Mouse (Mus musculus) liver, embryonic 14.5 days (tissue): ENCODE measurements at regions not wholly inside any gene's neighbourhood (a gene's known extent, or its start where the extent isn't known, plus 50 kb on each side); places are given as distances from the start of the nearest gene placed in this dataset.
A peak's percentile ranks its signal among the peaks of the same experiment; 100 is the strongest.

Experiments
- ATAC-seq: fragments of 200-750 bp; cut with Nextera tagmentation; 2 replicates; pipeline ENCODE4 v1.8.0; 2017; ENCODE audit warnings: moderate number of reproducible peaks, mild to moderate bottlenecking, moderate library complexity; ENCODE audit not compliant: insufficient read depth
- DNase-seq, 3 experiments: peaks; one replicate each; pipeline ENCODE4 v3.0.0-alpha.2; 2012 to 2013; ENCODE audit warnings: low read depth in 3 of 3, low spot score in 3 of 3
- H3K27ac ChIP-seq: fragments of 300-500 bp; sonication (generic); 2 replicates; pipeline ENCODE4 v1.5.1; 2014; ENCODE audit warnings: moderate library complexity, mild to moderate bottlenecking, control low read depth, inconsistent platforms
- H3K27me3 ChIP-seq: fragments of 300-500 bp; sonication (generic); 2 replicates; pipeline ENCODE4 v1.6.1; 2014; ENCODE audit warnings: mild to moderate bottlenecking, low read length, moderate library complexity; ENCODE audit not compliant: control insufficient read depth, insufficient read depth
- H3K36me3 ChIP-seq: fragments of 300-500 bp; sonication (generic); replicated peaks from 2 replicates; pipeline ENCODE4 v1.6.1; 2014; ENCODE audit warnings: low read depth; ENCODE audit not compliant: control insufficient read depth, insufficient read depth
- H3K4me1 ChIP-seq, 2 experiments: fragments of 200-500 bp in 1 of 2; fragments of 300-500 bp in 1 of 2; sonication (generic) in 1 of 2; replicated peaks; 2 replicates each; pipeline ENCODE4 v1.6.1; 2012 to 2014; ENCODE audit warnings: antibody characterized with exemption in 1 of 2, inconsistent platforms in 1 of 2, low read length in 1 of 2; ENCODE audit not compliant: control insufficient read depth in 2 of 2, insufficient read depth in 2 of 2
- H3K4me2 ChIP-seq: fragments of 300-500 bp; sonication (generic); 2 replicates; pipeline ENCODE4 v1.6.1; 2014; ENCODE audit warnings: low read depth, mild to moderate bottlenecking, control low read depth, moderate library complexity
- H3K4me3 ChIP-seq, 2 experiments: fragments of 200-500 bp in 1 of 2; fragments of 300-500 bp in 1 of 2; sonication (generic) in 1 of 2; 2 replicates each; pipeline ENCODE4 v1.5.1; 2012 to 2014; ENCODE audit warnings: low read depth in 2 of 2, low read length in 2 of 2, mild to moderate bottlenecking in 2 of 2, control low read depth in 1 of 2, inconsistent platforms in 1 of 2, moderate library complexity in 1 of 2; ENCODE audit not compliant: insufficient read depth in 1 of 2
- H3K9ac ChIP-seq: fragments of 300-500 bp; sonication (generic); replicated peaks from 2 replicates; pipeline ENCODE4 v1.6.1; 2014; ENCODE audit warnings: mild to moderate bottlenecking, control low read depth, moderate library complexity
- H3K9me3 ChIP-seq: fragments of 300-500 bp; sonication (generic); 2 replicates; pipeline ENCODE4 v1.6.1; 2016; ENCODE audit warnings: low read length, mixed read lengths; ENCODE audit not compliant: control insufficient read depth
- CTCF ChIP-seq: IDR thresholded peaks from 2 replicates; pipeline ENCODE4 v1.5.1; 2016; ENCODE audit warnings: antibody characterized with exemption, low read depth, control low read depth
- EP300 ChIP-seq: IDR thresholded peaks from 2 replicates; pipeline ENCODE4 v1.6.1; 2016; ENCODE audit warnings: antibody characterized with exemption, low read depth
- WGBS: fragments of 180-500 bp; shearing (Covaris S2); extraction: QIAGEN DNeasy Blood & Tissue Kit; methylation state at CpG from one replicate; pipeline ENCODE4 v1.1.7; 2014; ENCODE audit not compliant: insufficient replicate concordance; 5-methylcytosine and 5-hydroxymethylcytosine counted together

DNA sequence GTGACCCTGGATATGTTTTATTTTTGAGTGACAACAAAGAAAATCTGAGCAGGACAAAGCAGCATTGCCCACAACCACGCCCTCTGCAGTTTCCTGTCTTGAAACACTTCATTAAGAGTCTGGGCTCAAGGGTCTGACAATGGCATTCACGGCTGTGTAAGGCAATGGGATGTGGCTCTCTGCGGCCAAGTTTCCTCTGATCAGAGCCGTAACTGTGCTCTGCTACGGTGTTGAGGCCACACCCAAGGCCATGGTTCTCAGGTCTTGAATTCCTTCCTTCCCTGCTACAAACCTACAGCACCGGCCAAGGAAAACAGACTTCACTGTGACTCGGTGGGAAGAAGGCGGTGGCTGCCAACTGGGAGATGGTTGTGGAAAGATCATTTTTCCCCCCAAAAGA, 108.4 kb upstream of the Sox5 start:
- Histone ChIP-seq H3K27ac (no peak overlapping the region), H3K27me3 (no peaks in the 10 kb centered on the region), H3K9ac (no peak overlapping the region), H3K4me3 (no peak overlapping the region), H3K4me1 (peaks cover 0 to 7% of the 10 kb centered on the region in 2 experiments; a peak in 1 of 4 replicates), H3K9me3 (no peaks in the 10 kb centered on the region), H3K4me2 (no peak overlapping the region), H3K36me3 (no peaks in the 10 kb centered on the region)
- 30% methylated on average over 8 of the region's 8 CpGs for WGBS
- DNase-seq (no peak), ATAC-seq (no peak)
- TF ChIP-seq CTCF (no peak), EP300 (no peak)

DNA sequence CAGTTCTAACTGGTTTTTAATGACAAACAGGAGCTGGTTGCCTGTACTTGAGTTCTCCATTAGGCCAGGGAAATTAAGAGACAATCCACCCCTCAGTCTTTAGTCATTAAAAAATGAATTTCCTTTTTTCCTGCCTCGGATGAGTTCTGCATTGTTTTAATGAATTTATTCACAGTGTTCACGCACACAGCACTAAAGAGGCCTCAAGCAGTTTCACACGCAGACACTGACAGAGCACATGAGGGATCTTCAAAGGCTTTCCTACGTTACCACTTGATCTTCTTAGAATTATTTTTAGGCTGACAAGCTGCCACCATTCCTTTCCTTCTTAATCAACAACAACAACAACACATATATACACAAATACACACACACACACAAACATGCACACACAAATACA, 101.3 kb upstream of the Sox5 start:
- H3K9ac ChIP-seq: no peak overlapping the region
- no peaks in the 10 kb centered on the region for H3K36me3 ChIP-seq
- no peak for DNase-seq
- H3K27me3 ChIP-seq: no peaks in the 10 kb centered on the region
- H3K27ac ChIP-seq: no peak overlapping the region
- no peak overlapping the region for H3K4me2 ChIP-seq
- 55% methylated on average over 4 of the region's 4 CpGs for WGBS
- ATAC-seq: no peak
- TF ChIP-seq CTCF (no peak), EP300 (no peak)
- no peaks in the 10 kb centered on the region for H3K9me3 ChIP-seq
- no peak overlapping the region for H3K4me3 ChIP-seq
- no peaks in the 10 kb centered on the region for H3K4me1 ChIP-seq

GRCm38 (mm10) chr6:144880098-144880497, 98.3 kb upstream of the Sox5 start:
- H3K4me2 ChIP-seq: no peak overlapping the region
- no peaks in the 10 kb centered on the region for H3K27me3 ChIP-seq
- TF ChIP-seq CTCF: no peak
- no peak for TF ChIP-seq EP300
- no peak overlapping the region for H3K4me3 ChIP-seq
- H3K9ac ChIP-seq: no peak overlapping the region
- DNase-seq (no peak), ATAC-seq (no peak)
- WGBS: 71% methylated on average over 10 of the region's 10 CpGs
- no peak overlapping the region for H3K27ac ChIP-seq
- H3K9me3 ChIP-seq: no peaks in the 10 kb centered on the region
- peaks cover 0 to 3% of the 10 kb centered on the region in 2 experiments; a peak in 2 of 4 replicates for H3K4me1 ChIP-seq
- no peaks in the 10 kb centered on the region for H3K36me3 ChIP-seq

- no peak overlapping the region for H3K4me3 ChIP-seq
- WGBS: 66% methylated on average over 12 of the region's 12 CpGs
- DNase-seq: no peak
- H3K9ac ChIP-seq: no peak overlapping the region
- H3K9me3 ChIP-seq: no peaks in the 10 kb centered on the region
- no peak overlapping the region for H3K27ac ChIP-seq
- H3K4me2 ChIP-seq: no peak overlapping the region
- no peaks in the 10 kb centered on the region for H3K36me3 ChIP-seq
- no peaks in the 10 kb centered on the region for H3K27me3 ChIP-seq
- no peak for ATAC-seq
- H3K4me1 ChIP-seq: peaks cover 0 to 3% of the 10 kb centered on the region in 2 experiments; a peak in 2 of 4 replicates
- TF ChIP-seq EP300 (no peak), CTCF (no peak)
Observed at GRCm38 (mm10) chr6:144876758-144877157, 95.0 kb upstream of the Sox5 start.

GRCm38 (mm10) chr6:144875862-144876261, 94.1 kb upstream of the Sox5 start:
- 32% methylated on average over 9 of the region's 9 CpGs for WGBS
- H3K9me3 ChIP-seq: no peaks in the 10 kb centered on the region
- H3K4me3 ChIP-seq: no peak overlapping the region
- 0 out of 2 replicates have a peak overlapping the region, but pooled peaks have one; percentile 4 for H3K4me2 ChIP-seq
- no peak overlapping the region for H3K9ac ChIP-seq
- ATAC-seq (peak; percentile 70; the same call in 1 of the 2 replicates), DNase-seq (peak in 1 of 3 experiments; percentile 19)
- no peak for TF ChIP-seq CTCF
- no peak for TF ChIP-seq EP300
- no peaks in the 10 kb centered on the region for H3K36me3 ChIP-seq
- H3K27me3 ChIP-seq: no peaks in the 10 kb centered on the region
- H3K4me1 ChIP-seq: peaks cover 0 to 3% of the 10 kb centered on the region in 2 experiments; a peak in 2 of 4 replicates
- no peak overlapping the region for H3K27ac ChIP-seq
